Mouse (Mus musculus) gastrocnemius, adult 18-20 months (tissue): ENCODE data around the gene Cubn. TPM values are rescaled to one million over a fixed set of nuclear protein-coding genes. Genes with fewer than 3 reads are reported as not detected.

ENCODE experiments used
- DNase-seq: peaks from one replicate; pipeline ENCODE4 v3.0.0; 2021; ENCODE audit warnings: low spot score
- total RNA-seq, 2 experiments: library from RNA; stranded (reverse); gene quantifications; 2 replicates each; pipeline ENCODE4 v1.2.3; 2021

Cubn gene
- total RNA-seq, 2 experiments from 2014 or later = 0.05 to 0.16 TPM

DNA sequence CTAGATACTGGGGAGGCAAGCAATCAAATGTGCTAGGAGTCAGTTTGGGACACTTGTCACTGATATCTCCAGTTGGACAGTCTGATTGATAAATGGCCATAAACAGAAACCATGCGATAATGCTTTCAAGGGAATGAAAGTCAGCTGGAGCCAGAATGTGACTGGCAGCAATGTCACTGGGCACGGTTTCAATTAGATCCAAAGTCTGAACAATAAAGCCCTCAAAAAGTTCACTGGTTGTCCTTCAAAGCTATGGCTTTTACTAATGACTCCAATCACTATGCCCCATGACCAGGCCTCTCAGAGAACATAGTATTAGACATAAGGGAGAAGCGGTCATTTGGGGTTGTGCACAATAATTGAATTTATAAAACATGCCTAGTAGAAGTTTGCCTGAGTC, 7.0 kb downstream of the Cubn start:
- no peak for DNase-seq

DNA sequence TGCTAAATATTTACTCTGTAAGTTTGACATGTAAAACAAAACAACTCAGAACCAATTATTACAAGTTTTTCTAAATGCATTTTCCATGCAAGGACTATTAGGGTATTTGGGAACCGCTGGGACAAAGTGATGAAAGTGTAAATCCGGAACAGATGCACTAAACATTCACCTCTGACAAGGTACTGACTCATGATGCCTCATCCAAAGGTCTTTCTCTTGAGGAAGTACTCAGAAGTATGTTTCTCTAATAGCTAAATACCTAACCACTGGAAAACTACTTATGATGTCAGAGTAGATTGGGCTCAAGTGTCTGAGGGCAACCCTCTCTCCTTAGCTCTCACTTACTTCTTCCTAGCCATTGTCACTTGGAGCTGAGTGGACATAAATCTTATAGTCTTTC, 10.9 kb downstream of the Cubn start:
- no peak for DNase-seq

DNA sequence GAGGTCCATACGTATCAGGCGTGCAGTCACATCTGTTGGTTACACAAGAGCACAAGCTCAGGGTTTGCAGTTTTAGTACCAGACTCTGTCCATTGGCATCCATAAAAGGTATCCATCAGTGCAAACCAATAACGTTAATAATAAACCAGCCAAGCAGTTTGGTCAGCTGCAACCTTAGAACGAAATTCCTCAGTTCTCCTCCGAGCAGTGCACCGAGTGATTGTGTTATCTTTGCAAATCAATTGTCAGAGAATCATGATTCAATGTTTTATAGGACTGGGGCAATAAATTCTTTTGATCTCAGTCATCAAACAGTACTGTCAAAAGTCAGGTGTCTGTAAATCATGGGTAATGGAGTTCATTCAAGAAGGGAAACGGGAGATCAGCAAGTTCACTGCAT, 12.4 kb downstream of the Cubn start:
- DNase-seq = no peak

GRCm38 (mm10) chr2:13470108-13470507, 21.5 kb downstream of the Cubn start:
- no peak for DNase-seq

GRCm38 (mm10) chr2:13469641-13470040, 22.0 kb downstream of the Cubn start:
- no peak for DNase-seq

DNA sequence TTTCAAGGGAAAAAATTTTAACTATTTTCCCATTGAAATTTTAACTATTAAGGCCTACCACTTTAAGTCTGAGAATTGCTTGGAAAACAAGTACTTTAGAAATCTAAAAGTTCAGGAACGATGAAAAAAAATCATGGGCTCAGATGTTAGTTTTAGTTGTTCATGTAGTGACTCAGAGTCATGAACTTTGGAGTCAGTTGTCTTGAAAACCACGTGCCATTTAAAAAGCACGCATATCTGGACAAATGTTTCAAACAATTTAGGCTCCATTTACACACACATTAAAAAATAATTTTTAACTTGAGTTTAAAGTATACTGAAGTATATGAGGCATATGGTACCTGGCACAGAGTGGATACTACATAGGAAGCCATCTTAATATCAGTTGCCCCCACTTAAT, 24.9 kb downstream of the Cubn start:
- no peak for DNase-seq

DNA sequence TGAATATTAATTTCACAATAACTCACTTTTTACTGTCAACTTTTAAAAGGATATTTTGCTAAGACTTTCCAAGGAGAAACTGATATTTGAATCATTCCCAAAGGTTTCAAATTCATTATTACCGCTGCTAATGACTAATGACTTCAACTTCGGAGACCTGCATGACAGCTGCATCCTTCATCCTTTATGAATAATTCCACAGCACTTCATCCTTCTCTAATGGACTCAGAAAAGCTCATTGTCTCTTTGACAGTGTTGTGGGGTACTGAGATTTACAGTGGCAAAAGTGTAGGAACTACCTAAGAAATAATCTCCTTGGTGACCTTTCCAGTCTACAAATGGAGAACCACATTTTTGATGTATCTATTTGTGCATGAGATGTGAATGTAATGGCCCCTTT, 33.5 kb downstream of the Cubn start:
- no peak for DNase-seq

DNA sequence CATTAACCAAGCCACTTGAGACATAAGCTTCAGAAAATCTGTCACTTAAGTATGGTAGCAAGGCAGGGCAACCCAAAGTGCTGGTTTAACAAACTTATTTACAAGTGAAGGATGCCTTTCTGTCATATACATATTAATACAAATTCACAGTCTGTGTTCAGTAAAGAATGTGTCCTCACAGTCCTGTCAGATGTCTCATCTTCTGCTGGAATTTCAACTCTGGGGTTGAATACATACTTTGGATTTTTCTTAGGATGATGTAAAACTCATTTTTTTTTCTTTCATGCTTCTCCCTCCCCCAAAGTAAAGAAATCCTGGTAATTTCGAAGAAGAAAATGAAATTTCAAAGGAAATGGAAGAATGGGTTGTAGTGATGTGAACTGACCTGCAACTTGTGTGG, 34.8 kb downstream of the Cubn start:
- no peak for DNase-seq

- DNase-seq = no peak
These were observed 39.8 kb downstream of the Cubn start for GRCm38 (mm10) chr2:13451495-13452491.

- peak; percentile 19 for DNase-seq
These were observed 40.7 kb downstream of the Cubn start for GRCm38 (mm10) chr2:13450895-13451294.

DNA sequence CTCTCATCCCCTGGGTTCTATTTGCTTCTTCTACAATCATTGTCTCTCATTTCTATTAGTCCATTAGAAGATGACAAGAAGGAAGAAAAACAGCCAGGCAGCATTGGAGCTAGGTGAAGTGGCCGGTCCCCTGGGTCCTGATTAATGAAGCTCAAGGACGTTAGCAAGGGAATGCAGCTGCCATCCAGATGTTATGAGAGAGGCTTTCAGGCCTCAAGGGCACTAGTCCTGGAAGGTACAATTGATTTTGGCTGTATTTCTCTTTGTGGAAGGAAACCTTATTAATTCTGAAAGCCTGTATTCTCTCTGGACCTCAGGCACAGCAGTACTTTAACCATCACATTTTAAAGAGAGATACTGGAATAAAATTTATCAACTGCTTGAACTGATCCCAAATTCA, 41.1 kb downstream of the Cubn start:
- DNase-seq = peak; percentile 34

DNA sequence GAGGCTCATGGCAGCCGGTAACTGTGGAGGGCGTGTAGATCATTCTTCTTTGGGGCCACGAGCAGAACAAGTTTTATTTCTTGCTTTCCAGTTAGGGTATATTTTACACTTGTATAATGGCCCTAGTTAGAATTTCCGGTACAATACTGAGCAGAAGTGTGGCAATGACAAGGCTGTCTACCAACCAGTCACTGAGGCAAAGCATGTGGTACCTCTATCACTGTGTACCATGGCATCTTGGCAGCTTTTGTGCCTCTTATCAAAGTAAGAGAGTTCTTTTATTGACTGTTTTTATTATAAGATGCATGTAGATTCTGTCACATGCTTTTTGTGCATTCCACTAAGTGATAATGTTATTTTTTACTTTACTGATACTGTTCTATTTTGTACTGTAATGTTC, 46.5 kb downstream of the Cubn start:
- DNase-seq = no peak

DNA sequence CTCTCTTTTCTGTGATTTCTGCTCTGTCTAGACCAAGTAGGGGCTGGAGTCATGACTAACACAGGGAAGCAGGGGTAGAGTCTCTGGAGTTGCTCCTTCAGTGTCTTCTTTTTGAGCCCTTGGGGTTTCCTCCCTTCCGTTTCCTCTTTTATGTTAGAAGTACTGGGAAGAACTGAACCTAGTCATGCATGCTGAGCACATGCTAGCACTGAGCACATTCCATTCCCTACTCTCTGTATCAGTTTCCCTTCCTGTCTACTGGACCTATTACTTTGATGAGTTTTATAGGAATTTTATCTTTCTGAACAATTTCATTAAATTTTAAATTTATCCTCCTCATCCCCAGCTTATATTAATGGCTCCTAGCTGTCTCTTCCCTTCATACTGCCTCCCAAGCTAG, 52.6 kb downstream of the Cubn start:
- no peak for DNase-seq

- DNase-seq = peak; percentile 40
These were observed 53.3 kb downstream of the Cubn start for GRCm38 (mm10) chr2:13438275-13438845.

DNA sequence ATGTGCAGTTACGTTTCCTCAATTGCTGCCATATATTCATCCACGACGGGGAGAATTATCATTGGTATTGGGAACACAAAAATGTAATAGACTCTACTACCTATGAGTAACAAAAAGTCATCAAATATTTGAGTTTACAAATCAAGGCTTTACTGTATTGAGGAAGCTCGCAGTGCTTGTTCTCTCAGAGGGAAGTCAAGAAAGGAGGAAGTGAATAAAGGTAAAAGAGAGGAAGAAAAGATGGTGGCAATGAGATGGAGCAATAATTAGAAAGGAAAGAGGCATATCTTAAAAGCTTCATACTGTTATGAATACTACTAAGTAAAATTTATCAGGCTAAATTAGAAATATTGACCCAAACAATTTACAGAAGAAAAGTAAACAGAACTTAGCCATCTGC, 59.6 kb downstream of the Cubn start:
- no peak for DNase-seq

- peak; percentile 79 for DNase-seq
These were observed 69.4 kb downstream of the Cubn start for GRCm38 (mm10) chr2:13421974-13422760.

- DNase-seq = no peak
These were observed 74.7 kb downstream of the Cubn start for GRCm38 (mm10) chr2:13416765-13417524.

GRCm38 (mm10) chr2:13413520-13414178, 78.0 kb downstream of the Cubn start:
- peak; percentile 43 for DNase-seq

DNA sequence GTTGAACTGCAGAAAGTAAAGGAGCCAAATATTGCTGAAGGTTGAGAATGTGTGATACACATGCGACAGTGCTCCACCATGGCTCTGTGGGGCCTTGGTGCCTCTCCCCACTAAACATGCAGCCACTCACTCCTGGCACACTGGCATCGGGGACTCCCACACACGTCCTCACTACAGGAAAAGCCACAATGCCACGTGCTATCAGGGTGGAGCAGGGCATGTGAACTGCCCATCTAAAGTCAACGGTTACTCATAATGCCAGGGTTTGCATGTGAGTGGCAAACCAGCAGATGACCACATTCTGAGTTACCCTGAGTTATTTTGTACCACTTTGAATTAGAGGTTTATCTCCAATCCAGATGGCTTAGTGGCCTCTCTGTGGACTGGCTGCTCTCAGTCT, 81.0 kb downstream of the Cubn start:
- DNase-seq = no peak

DNA sequence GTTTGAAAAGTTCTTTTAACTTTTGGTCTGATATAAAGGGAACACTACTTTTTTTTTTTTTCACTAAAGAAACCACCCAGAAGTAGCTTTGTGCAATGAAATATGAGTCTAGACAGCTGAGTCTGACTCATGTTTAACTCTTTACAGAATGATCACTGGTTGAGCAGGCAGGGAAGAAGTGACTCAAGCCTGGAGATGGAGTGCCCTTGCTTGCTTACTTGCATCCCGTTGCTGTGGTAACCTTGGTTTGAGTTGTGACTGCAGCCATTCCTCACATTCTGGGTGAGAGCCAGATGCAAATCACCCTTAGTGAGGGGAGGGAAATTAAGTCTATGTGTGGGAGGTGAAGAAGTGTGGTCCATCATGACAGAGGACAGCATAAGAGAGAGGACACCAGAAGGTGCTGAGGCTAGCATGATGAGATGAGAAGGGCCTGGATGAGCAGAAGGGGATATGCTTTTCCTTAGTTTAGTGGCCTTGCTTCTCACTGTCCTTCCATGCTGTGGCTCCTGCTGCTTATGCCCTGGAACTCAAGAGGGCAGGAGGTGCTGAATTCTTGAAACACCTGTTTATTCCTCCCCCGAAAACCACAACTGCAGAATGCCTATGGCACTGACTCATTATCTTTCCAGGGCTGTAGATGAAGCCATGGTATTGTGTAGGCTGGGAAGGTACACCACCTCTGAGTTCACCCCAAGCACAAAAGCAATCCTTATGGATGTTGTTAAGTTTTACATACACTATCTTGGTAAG, 81.7 kb downstream of the Cubn start:
- DNase-seq = no peak
